Mouse (Mus musculus): ENCODE data around the gene Dtx2.

GRCm38 (mm10) chr5:135960909-135961635 is 33.5 kb upstream of the Dtx2 start:
- no peak for TF ChIP-seq UBTF (IDR thresholded peaks at IDR 0.05; ENCODE audit: borderline replicate concordance, insufficient read depth, low read depth, low read length)
- no peak for TF ChIP-seq EP300 (IDR thresholded peaks at IDR 0.05; ENCODE audit: low read depth in 1 of 2, low read length in 2 of 2)
- TF ChIP-seq MAX (IDR thresholded peaks at IDR 0.05; ENCODE audit: low read length), result no peak
- TF ChIP-seq CTCF (IDR thresholded peaks at IDR 0.05 in 2 of 3, conservative IDR thresholded peaks at IDR 0.05 in 1 of 3; ENCODE audit: control insufficient read depth in 1 of 3, insufficient read depth in 1 of 3, low read depth in 2 of 3, low read length in 3 of 3, poor library complexity in 1 of 3, severe bottlenecking in 1 of 3), result no peak
- no peak for TF ChIP-seq POLR2A (IDR thresholded peaks at IDR 0.05; ENCODE audit: control insufficient read depth in 1 of 2, insufficient read depth in 1 of 2, low read depth in 1 of 2, low read length in 2 of 2, poor library complexity in 1 of 2)
- no peak for TF ChIP-seq MYC (IDR thresholded peaks at IDR 0.05; ENCODE audit: low read depth, low read length)
- TF ChIP-seq HCFC1 (IDR thresholded peaks at IDR 0.05; ENCODE audit: low read depth, low read length), result no peak
- no peak for TF ChIP-seq NELFE (IDR thresholded peaks at IDR 0.05; ENCODE audit: low read depth, low read length)
- no peak for TF ChIP-seq POLR2AphosphoS5 (IDR thresholded peaks at IDR 0.05; ENCODE audit: borderline replicate concordance, low read depth, low read length)
- no peak for TF ChIP-seq POLR2AphosphoS2 (IDR thresholded peaks at IDR 0.05; ENCODE audit: low read length)
- no peak for TF ChIP-seq CHD1 (IDR thresholded peaks at IDR 0.05; ENCODE audit: low read depth, low read length)
- no peak for TF ChIP-seq E2F4 (IDR thresholded peaks at IDR 0.05; ENCODE audit: borderline replicate concordance, low read depth, low read length)
- TF ChIP-seq BHLHE40 (IDR thresholded peaks at IDR 0.05; ENCODE audit: borderline replicate concordance, low read depth, low read length), result no peak
- TF ChIP-seq TBP (IDR thresholded peaks at IDR 0.05; ENCODE audit: low read depth, low read length), result no peak

Measured in MEL (cell line).